Mouse (Mus musculus): Measurements from ENCODE around the gene Blm.

Gene Blm

DNA sequence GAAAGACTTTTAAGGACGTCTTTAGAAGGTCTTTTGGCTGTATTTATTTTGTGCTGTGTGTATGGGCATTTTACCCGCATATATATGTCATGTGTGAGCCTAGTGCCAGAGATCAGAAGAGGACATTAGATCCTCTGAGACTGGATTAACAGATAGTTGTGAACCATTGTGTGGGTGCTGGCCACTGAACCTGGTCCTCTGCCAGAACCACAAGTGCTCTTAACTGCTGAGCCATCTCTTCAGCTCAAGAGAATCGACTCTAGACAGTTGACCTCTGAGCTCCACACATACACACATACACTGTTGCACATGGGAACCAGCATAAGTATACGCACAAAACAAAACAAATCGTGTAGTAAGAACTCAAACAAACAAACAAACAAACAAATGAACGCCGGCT is 98.3 kb downstream of the Blm start:
- peak in 1 of 2 experiments; percentile 60 for DNase-seq

DNA sequence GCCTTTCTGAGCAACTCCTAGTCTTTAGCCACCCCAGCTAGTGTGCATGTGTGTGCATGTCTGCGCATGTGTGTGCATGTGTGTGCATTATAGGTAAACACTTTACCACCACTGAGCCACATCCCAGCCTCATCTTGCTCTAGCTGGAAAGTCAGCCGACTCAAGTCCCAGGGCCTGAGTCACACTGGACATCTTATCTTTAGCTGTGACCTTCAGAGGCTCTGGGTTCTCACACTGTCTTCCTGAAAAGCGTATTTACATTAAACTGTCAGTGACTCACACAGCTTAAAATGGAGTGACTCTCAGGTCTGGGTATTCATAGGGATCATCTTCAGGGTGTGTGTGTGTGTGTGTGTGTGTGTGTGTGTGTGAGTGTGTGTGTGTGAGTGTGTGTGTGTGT is 99.3 kb downstream of the Blm start:
- DNase-seq = no peak

DNA sequence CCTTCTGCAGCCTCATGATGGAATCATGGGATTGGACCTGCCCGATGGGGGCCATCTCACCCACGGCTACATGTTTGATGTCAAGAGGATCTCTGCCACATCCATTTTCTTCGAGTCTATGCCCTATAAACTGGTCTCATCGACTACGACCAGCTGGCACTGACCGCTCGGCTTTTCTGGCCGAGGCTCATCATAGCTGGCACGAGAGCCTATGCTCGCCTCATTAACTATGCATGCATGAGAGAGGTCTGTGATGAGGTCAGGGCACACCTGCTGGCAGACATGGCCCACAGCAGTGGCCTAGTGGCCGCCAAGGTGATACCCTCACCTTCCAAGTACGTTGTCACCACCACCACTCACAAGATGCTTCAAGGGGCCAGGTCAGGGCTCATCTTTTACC is 105.3 kb downstream of the Blm start:
- DNase-seq = peak in 1 of 2 experiments; percentile 54

DNA sequence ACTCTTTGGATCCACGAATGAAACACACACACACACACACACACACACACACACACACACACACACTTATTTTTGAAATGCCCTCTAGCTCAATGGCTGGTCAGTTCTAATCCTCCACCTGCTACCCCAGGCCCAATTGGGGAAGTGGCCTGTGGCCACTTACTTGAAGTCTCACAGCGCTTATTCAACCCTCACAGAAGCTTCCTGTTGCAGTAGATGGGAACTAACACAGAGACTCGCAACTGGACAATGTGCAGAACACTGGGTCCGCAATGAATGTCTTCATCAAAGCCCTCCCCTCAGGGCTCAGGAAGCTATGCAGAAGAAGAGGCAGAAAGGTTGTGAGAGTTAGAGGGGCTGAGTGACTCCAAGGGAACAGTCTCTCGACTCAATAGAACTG is 107.2 kb downstream of the Blm start:
- DNase-seq = no peak

DNA sequence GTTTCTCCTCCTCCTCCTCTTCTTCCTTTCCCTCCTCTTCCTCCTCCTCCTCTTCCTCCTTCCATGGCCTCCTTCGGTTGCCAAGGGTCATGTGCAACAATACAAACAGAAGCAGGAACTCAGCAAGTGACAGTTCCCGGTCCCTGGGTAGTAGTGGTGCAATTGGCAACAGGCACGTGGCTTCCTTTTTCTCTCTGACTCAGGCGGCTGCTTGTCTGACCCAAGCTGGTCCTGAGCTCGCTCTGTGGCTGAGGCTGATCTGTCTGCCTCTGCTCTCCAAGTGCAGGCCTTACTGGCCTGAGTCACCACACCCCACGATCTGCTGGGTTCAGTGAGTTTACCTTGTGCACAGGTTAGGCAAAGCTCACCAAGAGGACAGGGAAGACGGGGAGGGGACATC is 108.6 kb downstream of the Blm start:
- peak; percentile 30 to 35 for DNase-seq

DNA sequence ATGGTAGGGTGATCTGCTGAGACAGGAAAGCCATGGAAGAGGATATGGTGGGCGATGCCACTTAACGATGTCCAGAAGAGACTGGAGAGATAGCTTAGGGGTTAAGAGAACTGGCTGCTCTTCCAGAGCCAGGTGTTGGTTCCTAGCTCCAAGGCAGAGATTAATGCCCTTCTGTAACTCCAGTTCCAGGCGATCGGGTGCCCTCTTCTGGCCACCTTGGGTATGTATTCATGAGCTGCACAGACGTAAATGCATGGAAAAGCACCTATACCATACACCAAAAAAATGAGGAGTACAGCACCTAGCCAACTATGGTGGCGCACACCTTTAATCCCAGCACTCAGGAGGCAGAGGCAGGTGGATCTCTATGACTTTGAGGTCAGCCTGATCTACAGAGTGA is 110.2 kb downstream of the Blm start:
- no peak for DNase-seq

DNA sequence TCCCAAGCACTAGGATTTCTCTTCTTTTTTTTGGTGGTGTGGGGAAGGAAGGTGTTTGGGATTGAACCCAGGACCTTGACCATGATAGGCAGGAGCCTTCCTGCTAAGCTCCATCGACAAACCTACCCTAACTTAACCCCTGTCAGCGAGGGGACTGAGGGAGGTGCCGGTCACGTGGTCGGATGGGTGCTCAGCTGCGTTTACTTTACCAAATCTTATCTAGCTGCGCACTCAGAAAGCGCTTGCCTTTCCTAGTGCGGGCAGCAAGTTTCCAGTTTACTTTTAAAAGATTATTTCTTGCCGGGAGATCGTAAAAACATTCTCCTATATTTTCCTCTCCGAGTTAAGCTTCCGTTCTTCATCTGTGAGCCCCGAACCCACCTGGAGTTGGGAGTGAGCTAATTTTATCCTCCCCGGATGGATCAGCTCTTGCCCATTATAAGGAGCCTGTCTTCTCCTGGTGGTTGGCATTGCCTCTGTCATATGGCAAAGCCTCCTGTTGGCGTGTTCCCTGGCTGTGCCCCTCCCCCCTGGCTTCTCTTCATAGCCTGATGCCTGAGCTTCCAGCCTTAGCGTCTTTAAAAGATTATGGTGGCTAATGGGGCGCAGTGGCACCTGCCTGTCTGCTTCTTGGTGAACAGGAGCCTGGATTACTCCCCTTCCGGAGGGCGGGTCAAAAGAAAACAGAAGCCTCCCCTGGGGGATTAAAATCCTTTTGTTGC is 112.0 kb downstream of the Blm start:
- peak in 1 of 2 experiments; percentile 61 for DNase-seq

DNA sequence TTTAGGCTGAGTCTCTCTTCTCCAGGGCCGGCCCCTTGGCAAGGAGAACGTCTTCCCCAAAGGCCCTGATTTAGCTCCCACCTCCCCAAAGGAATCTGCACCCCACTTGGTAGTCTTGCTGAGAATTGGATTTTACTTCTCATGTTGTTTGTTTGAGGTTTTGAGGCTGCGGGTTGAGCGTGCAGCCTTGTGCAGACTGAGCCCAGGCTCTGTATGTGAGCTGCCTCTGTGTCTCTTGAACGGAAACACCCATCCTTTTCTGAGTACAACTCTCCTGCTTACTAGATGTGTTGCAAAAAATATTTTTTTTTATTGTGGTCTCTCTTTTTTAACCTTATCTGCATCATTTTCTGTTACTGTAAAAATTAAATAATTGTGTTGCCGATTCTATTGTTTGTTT is 113.3 kb downstream of the Blm start:
- DNase-seq = no peak

DNA sequence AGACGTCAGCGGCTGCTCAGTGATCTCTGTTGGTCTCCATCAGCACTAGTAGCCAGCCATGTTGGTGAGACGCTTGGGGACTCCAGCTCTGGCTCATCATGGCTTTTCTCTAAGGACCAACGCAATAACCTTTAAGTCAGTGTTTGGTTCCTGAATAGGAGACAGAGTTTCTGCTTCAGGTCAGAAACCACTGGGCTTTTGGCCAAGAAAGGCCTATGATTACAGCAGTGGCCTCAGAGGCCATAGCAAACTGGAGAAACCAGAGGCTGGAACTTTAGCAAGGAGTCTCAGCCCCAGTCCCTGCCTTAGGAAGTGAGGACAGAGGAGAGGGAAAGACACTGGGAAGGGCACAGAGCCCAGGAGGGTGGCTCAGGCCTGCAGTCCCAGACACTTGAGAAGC is 114.3 kb downstream of the Blm start:
- DNase-seq = peak; percentile 54 to 63

DNA sequence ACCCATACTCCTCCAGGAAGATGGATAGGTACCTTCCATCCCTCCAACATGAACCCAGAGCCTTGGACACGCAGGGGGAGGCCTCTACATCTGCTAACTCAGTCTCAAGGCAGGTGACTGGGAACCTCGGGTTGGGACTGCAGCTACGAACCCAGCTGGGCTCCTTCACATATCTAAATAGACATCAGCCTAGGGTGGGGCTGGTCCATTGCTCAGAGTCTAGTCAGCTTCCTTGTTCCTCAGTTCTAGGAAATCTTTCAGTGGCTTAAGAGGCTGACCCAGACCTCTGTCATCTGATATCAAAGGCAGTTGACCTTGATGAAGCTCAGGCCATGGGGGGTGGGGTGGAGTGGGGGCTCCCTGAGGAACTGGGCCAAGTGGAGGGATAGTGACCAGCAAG is 115.6 kb downstream of the Blm start:
- DNase-seq = no peak

DNA sequence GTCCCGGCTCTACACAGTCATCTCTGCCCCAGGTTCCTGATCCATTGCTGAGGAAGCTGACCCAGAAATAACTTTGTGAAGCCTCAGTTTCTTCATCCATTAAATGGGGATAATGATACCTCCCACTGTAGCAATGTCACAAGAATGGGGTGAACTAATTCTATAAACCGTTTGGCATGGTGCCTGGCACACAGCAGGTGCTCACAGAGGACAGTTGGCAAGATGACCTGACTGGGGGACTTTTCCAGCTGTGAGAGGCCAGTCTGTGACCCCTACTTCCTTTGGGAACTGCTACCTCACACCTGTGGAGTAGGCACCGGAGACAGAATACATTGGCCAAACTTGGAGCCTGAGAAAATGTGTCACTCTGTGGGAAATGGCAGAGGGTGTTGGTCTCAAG is 116.9 kb downstream of the Blm start:
- no peak for DNase-seq

DNA sequence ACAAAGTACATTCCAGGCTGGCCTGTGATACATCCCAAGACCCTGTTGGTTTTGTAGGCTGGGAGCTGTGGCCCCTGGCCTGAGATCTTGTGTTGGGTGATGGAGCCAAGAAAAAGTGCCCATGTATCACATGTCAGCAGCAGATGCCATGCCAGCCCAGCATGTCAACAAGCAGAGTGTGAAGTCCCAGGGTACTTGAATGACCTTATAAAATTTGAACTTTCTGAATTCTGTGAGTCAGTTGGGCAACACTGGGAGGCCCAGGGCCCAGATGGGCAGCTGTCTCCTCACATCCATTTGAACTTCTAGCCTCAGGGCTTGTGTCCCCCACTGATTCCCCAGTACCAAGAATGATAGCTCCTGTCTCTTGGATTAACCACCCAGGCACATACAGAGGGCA is 117.3 kb downstream of the Blm start:
- no peak for DNase-seq

DNA sequence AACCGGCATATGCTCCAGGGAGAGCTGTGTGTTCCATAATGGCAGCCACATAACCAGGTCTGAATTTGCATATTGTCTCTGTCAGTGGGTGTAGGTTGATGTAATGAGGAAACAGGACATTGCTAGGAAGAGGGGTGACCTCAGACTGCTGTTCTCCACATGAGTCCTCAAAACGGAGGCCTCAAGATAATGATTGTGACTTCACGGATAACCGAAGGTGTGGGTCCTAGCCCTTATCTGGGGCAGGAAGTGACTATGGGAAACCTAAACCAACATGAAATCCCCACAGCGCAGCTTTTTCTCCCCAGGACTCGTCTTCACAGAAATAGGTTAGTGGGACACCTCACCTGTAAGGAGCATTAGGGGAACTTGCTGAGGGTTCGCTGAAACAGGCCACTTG is 118.0 kb downstream of the Blm start:
- DNase-seq = no peak

DNA sequence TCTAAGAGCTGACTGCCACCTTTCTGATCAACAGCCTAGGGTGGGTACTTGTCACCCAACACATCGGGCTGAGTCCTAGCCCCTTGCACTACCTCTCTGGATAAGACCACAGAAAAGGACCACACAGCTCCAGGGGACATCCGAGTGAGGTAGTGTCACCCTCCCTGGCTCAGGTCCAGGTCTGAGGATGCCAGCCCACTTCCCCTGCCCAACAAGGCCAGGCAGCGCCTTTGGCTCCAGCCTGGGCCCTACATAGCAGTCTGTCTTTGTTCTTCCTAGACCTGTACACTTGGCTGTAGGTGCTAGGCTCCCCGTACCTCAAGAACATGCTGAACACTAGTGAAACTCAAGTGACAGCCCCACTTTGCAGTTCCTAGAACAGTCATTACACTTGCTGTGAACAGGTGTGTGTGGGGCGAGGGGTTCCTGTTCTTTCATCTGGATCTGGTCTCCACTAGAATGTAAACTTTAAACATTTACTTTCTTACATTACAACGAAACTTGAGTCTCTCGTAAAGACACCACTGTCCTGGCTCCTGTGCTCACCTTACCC is 120.5 kb downstream of the Blm start:
- no peak for DNase-seq

DNA sequence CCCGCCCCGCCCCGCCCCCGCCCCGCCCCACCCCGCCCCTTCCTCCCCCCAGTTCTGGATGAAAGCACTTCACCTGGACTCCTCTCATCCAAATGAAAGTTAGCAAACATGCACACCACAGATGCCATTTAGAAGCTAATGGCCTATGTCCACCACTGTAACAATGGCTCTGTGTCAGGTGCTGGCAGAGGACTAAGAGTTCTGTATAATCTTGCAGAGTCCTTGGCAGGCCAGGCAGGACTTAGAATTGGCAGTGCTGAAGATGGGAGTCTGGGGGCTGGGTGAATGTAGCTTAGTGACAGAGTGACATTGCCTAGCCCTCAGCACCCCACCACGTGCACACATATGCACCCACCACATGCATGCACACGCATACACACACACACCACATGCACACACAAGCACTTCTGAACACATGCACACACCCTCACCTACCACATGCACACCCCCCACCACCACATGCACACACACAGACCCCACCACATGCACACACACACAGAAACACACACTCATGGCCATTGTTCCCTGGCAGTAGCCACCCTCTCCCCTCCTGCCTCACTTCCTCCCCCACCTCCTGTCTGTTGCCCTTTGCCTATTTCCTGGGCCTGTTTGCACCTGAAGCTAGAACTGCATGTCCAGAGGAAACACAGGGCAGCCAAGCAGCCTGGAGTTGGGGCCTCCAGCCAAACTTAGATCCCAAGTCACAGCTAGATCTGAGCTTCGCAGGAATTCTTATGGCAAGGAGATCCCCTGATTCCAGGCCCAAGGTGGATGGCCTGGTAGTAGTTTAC is 121.2 kb downstream of the Blm start:
- DNase-seq = no peak

DNA sequence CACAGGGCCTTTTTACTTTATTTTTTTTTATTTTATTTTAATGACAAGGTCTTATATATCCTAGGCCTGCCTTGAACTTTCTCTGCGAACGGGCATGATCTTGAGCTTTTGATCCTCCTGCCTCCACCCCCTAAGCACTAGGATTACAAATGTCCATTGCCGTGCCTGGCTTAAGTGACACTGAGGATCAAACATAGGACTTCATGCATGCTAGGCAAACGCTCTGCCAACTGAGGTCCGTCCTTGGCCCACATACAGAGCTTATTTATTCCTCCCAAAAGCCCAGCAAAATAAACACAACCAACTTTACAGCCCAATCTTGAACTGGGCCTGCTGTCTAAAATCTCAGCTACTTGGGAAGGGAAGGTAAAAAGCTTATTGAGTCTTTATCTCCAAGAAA is 122.1 kb downstream of the Blm start:
- no peak for DNase-seq

DNA sequence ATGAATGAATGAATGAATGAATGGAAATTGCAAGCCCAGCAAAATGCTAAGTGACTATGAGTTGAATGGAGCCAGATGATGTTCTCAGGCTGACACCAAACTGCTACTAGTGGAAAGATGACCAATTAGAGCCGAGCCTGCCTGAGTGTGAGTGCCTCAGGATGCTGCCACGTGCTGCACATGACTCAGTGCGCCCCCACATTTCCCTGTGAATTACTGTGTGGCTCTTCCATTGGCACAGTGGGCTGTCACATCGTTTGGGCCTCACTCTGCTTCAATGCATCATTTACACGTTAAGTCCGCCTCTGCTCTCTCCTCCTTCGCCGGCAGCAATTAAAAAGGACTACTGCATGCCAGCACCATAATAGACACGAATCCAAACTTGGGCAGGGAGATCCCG is 122.6 kb downstream of the Blm start:
- no peak for DNase-seq

DNA sequence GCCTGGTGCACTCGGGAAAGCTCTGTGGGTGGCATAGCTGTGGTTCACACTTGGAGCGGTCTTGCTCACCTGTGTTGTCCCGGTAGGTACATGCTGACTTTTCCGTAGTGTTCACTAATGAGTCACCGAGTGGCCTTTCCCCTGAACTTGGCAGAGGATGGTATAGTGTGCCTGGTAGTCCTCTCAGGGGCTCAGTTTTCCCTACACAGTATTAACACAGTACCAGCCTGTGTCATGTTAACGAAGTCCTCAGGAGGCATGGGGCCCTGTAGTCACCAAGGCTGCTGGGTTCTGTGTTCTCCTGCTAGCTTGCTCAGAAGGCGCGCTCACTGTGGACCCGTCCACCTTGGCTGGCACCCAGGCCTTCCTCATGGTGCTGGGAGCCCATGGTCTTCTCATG is 124.5 kb downstream of the Blm start:
- DNase-seq = no peak

DNA sequence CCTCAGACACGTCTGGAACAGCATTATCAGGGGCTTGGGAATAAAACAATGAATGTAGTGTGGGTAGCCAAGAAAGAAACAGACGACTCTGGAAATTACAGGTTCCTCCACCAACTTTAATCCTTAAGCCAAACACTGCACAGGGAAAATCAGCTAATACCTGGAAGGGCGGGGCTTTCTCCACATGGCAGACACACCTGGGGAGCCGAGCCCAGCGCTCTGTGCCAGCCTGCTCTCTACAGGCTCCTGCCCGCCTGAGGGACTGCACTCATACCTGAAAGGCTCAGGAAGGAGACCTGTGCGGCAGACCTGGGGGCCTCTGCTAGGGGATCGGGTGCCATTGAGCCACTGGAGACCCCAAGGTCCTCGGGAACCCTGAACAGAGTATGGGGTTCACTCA is 127.2 kb downstream of the Blm start:
- DNase-seq = no peak

DNA sequence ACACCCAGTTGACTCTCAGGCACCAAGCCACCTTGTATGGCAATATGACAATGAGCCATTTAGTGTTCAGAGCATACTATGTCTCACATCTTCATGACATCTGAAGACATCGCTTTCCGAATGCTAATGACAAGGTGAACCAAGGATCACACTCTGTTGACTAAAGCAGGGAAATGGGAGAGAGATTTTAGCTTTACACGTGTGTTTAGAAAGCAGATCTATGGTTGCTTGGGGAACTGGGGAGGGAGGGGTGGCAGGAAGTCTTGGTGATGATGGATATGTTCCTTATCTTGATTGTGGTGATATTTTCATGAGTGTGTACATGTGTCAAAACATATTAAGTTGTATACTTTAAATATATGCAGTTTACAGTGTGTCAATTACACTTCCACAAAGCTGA is 128.7 kb downstream of the Blm start:
- DNase-seq = no peak

DNA sequence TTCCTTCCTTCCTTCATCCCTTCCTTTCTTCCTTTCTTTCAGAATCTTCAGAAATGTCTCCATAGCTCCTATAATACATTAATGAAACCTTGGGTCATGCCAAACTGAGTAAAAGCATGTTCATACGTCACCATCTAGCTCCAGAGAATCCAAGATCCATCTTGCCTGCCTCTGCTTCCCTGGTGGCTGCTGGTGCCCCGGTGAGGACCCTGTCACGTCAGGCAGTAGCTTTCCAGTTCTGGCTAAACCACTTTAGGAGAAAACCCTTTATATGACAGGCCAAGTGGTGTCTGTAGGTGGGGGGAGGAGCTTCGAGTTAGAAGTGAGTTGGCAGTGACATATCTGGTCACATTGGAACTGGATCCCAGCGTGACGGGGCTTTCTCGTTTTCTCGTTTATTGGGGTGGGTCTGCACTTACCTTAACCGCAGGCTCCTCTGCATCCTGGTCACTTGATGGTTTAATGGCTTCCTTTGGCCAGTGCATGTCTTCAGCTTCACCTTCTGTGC is 129.7 kb downstream of the Blm start, which contains the start of gene Furin:
Furin (minus strand) TSS at position 249 of the 508 bp plus-strand sequence.
- no peak for DNase-seq

Data from kidney, postnatal 36 days (tissue).